Mouse (Mus musculus): ENCODE data around the gene Gm14496.
"Not testable (repeated sequence)": the region's sequence is repeated elsewhere in the genome, so short reads cannot be mapped to it uniquely, and the experiment has no call there.

The Gm14496 gene

GRCm38 (mm10) chr2:181990829-181991228 is at the start of gene Gm14496:
Gm14496 (plus strand) TSS chr2:181991129.
- DNase-seq (ENCODE audit: low spot score in 2 of 2), result no peak

- peak in 1 of 2 experiments; percentile 4 for DNase-seq (ENCODE audit: low spot score in 2 of 2)
Measured at GRCm38 (mm10) chr2:181952747-181953680, 37.9 kb upstream of the Gm14496 start.

- no peak for DNase-seq (ENCODE audit: low spot score in 2 of 2)
Measured at GRCm38 (mm10) chr2:181968395-181968794, 22.5 kb upstream of the Gm14496 start.

GRCm38 (mm10) chr2:181969187-181969586 is 21.7 kb upstream of the Gm14496 start:
- no peak for DNase-seq (ENCODE audit: low spot score in 2 of 2)

- DNase-seq (ENCODE audit: low spot score in 2 of 2), result not testable (repeated sequence)
Measured at GRCm38 (mm10) chr2:181981969-181982368, 9.0 kb upstream of the Gm14496 start.

All from frontal cortex, postnatal 14 days (tissue).